Mouse (Mus musculus) cerebellum, postnatal 14 days (tissue): ENCODE data around the gene Cdk19.

Experiments
- DNase-seq, 2 experiments: peaks; one replicate each; pipeline ENCODE4 v3.0.0; 2021; ENCODE audit warnings: mixed read lengths in 2 of 2

The Cdk19 gene

DNA sequence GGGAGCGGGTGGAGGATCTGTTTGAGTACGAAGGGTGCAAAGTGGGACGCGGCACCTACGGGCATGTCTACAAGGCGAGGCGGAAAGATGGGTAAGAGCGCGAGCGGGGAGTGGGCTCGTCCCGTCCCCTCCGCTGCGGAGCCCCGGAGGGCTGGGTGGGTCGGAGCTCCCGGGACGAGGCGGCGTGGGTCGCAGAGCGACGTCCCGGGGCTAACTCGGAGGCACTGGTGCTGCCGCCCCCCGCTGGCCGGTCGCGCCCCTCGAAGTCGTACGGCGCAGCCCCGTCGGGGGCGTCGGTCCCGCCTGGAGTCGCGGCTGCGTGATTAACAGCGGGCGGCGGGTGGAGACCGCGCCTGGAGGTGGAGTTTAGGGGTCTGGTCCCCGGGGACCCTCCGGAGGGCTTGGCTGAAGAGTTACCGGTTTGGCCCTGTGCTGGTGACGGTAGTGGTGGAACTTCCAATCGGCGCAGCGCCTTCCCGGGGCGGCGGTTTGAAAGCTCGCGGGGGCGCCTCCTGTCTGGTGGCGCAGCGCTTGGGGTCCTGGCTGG, 10.3 kb downstream of the Cdk19 start:
- DNase-seq = peak; percentile 65 to 69

- DNase-seq = no peak
These were observed 11.0 kb downstream of the Cdk19 start for GRCm38 (mm10) chr10:40350245-40350932.

GRCm38 (mm10) chr10:40351156-40351555, 11.8 kb downstream of the Cdk19 start:
- DNase-seq = no peak

DNA sequence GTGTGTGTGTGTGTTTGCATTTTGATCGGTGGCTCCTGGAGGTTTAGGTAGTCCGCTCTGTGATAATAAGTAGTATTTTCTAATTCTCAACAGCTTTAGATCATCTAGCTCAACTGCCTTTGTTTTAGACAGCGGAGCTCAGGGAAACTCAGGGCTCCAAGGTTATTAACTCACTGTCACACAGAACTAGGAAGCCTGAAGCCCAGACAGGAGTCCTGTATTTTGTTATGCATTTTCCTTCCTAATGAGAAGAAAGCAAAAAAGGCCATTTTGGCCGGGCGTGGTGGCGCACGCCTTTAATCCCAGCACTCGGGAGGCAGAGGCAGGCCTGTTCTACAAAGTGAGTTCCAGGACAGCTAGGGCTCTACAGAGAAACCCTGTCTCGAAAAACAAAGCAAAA, 14.7 kb downstream of the Cdk19 start:
- DNase-seq = no peak

- no peak for DNase-seq
These were observed 15.2 kb downstream of the Cdk19 start for GRCm38 (mm10) chr10:40354556-40354955.

DNA sequence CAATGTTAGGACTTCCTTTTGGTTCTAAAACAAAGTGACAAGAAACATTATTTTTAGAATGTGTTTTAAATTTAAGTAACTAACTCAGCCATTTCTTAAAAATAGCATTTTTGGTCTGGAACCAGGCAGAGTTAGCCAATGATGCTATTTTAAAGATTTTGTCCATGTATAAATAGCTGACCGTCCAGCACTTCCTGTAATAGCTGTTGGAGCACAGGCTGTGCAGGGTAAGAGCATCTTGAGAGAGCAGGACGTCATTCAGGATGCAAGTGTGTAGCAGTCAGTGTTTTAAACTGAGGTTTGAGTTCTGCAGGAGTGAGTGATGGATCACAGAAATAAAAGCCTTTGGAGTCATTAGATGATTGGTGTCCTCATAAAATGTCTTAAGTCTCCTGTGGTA, 18.8 kb downstream of the Cdk19 start:
- no peak for DNase-seq

DNA sequence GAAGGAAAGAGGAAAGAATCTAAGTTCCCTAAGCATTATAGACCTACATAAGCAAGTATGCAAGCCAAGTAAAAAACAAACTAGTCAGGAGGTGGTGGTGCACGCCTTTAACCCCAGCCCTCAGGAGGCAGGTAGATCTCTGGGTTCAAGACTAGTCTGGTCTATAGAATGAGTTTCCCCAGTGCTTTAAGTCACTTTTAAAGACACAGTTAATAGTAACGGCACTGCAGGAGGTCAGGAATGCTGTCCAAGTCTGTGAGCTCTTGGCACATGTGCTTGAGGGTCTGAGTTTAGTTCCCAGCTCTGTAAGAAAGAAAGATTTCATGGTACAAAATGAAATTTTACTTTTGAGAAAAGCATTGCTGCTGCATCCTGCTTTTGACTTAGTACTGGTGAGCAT, 19.8 kb downstream of the Cdk19 start:
- DNase-seq = no peak

DNA sequence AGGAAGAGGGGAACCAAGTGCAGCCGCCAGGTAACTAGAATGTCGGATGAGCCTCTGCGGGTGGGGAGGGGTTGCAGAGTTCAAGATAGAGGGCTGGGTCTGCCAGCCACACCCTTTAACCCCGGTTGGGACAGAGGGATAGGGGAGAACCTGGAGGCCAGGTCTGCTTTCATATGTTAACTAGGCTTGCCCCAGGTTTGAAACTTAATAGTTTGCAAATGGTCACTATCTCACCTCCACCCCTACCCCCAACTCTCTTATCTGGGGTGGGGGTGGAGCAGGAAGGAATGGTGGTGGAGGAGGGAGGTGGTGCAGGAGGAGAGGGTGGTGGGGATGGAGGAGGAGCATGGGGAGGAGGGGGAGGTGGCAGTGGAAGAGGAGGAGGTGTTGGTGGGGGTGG, 23.6 kb downstream of the Cdk19 start:
- DNase-seq = no peak

- DNase-seq = no peak
These were observed 25.4 kb downstream of the Cdk19 start for GRCm38 (mm10) chr10:40364642-40365361.

- peak in 1 of 2 experiments; percentile 41 for DNase-seq
These were observed 26.6 kb downstream of the Cdk19 start for GRCm38 (mm10) chr10:40365991-40366390.

- no peak for DNase-seq
These were observed 29.2 kb downstream of the Cdk19 start for GRCm38 (mm10) chr10:40368516-40368915.

DNA sequence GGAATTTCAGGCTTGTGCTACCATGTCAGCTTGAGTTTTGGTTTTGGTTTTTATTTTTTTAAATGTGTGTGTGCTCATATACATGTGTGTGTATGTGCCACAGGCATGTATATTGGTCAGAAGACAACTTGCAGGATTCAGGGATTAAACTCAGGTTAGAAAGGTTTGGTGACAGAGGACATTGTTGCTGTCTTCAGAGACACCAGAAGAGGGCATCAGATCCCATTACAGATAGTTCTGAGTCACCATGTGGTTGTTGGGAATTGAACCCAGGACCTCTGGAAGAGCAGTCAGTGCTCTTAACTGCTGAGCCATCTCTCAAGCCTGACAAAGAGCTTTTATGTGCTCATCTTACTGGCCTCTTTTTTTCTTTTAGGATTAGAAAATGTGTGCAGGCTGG, 30.8 kb downstream of the Cdk19 start:
- DNase-seq = no peak

- no peak for DNase-seq
These were observed 32.0 kb downstream of the Cdk19 start for GRCm38 (mm10) chr10:40371184-40371913.

- peak; percentile 35 to 55 for DNase-seq
These were observed 32.7 kb downstream of the Cdk19 start for GRCm38 (mm10) chr10:40371914-40372675.

- DNase-seq = no peak
These were observed 34.4 kb downstream of the Cdk19 start for GRCm38 (mm10) chr10:40373749-40374148.

DNA sequence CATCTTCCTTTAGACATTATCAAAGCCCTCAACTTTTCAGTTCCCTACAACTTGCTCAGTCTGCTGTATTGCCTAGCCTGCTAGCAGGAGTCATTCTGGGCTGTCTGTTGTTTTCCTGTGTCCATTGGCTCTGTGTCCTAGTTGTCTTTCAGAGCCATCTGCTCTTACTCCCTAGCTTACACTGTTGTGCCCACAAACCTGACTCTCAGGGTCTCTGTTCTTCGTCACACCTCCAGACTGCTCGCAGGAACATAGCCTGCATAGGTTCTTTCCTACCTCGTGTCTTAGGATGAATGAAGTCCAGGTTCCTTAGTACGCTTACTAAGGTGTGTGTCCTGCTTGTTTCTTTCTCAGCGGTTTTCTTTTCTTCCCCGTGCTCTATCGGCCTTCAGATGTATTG, 35.5 kb downstream of the Cdk19 start:
- DNase-seq = peak; percentile 20 to 55

DNA sequence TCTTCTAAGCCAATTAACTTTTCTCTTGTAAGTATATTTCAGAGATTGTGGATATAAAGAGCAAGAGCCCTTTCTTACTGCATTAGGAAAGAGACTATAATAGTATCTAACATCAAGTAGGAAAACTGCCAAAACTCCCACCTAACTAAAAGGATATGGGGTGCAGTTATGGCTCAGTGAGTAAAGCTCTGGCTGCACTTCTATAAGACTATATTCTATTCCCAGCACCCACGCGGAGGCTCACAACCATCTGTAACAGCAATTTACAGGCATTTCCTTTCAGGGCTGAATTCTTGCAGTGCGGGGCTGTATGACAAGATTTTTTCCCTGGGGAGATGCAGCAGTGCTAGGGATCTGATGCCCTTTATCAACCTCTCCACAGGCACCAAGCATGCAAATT, 36.9 kb downstream of the Cdk19 start:
- DNase-seq = no peak

DNA sequence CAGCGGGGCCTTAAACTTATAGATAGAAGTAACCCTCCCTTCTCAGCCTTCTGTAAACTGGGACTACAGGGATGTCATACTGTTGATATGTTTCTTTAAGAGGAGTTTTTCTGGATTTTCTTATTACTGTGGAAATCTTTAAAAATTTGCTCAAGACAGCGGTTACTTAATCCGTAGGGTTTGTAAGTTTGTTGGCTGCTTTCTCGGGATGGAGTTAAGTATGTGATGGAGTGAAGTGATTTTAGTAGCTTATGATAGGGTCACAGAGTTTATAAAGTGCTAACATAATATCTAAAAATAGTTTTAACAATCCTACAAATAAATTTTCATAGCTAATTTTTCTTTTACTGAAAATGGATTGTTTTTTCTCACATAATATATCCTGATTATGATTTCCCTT, 38.9 kb downstream of the Cdk19 start:
- no peak for DNase-seq

DNA sequence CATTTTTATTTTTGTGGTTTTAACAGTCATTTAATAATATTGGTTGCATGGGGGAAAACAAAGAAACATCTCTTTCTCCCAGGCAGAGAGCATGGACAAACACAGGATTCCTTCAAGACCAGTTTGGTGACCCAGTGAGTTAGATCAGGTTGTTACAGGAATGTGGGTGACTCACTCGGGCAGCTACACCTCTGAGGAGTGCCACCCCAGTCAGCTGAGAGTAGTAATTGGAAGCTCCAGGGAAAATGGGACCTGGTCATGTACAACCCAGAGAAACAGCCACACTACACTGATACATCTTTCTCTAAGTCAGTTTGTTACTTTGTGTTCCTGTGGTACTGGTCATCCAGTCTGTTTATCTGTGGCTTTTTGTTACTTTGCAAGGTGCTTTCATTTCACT, 40.3 kb downstream of the Cdk19 start:
- DNase-seq = no peak

DNA sequence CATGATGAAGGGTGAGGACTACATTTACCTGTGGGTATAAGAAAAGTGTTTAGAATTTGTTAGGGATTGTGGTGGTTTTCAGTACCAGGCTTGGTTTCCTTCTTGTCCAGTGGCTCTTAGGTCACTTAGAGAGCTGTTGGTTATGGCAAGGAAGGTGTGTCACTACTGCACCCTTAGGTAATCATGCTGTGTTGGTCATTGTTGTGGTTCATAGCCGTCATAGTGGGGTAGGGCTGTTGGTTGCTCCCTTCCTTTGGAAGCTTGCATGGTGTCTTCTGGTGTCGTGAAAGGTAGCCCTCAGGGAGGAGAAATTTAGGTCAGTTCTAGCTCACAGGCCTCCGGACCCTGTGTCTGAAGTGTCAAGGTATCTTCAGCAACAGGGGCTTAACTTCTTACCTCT, 46.0 kb downstream of the Cdk19 start:
- no peak for DNase-seq

GRCm38 (mm10) chr10:40386126-40386525, 46.8 kb downstream of the Cdk19 start:
- DNase-seq = no peak

GRCm38 (mm10) chr10:40393447-40394143, 54.2 kb downstream of the Cdk19 start:
- DNase-seq = peak in 1 of 2 experiments; percentile 26
